Mouse (Mus musculus) gastrocnemius, postnatal 14 days (tissue): ENCODE data around the gene Ubxn10. TPM values are rescaled to one million over a fixed set of nuclear protein-coding genes. Genes with fewer than 3 reads are reported as not detected.
A peak's percentile ranks its signal among the peaks of the same experiment; 100 is the strongest.

Experiments
- DNase-seq: peaks from one replicate; pipeline ENCODE4 v3.0.0; 2021; ENCODE audit warnings: mixed read lengths
- intact Hi-C: fragments of 180-260 bp; cut with DNase I; formaldehyde crosslinking; loops from one replicate; pipeline ENCODE4 v1.15.1; 2025; ENCODE audit warnings: low total_unique reads
- total RNA-seq, 2 experiments: library from RNA; stranded (reverse); gene quantifications; 2 replicates each; pipeline ENCODE4 v1.2.3; 2021

Gene Ubxn10
- total RNA-seq, 2 experiments from 2014 or later: 0.16 to 0.29 TPM

DNA sequence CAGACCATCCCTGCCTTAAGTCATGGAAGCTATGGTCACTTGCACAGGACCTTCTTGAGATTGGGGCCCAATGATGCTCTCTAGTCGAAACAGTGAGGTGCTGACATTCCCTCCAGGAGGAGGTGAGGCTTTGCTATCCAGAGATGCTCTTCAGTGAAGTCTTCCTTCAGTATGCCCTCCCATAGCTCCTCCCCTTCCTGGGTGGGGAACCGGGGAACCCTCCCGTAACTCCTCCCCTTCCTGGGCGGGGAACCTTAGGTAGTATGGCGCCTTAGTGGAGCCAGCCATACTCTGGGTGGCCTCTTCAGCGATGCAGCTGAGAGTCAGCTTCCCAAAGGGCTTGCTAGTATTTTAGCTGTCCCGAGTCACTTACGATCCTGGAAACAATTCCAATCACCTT is 30.3 kb downstream of the Ubxn10 start:
- DNase-seq: no peak
- intact Hi-C loops: no loop called here

DNA sequence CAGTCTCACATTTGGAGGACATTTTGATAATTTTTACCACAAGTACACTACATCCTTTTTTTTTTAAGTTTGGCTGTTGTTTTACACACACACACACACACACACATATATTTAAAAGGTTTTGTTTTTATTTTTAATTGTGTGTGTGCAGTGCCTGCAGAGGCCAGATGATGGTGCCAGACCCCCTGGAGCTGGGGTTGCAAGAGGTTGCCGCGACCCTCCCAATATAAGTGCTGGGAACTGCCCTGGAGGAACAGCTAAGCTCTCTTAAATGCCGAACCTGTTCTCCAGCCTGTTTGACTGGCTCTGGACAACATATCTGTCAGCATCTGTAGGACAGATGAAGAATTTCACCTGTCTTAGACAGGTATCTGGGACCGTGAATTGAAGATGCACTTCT is 32.8 kb downstream of the Ubxn10 start:
- intact Hi-C loops: no loop called here

DNA sequence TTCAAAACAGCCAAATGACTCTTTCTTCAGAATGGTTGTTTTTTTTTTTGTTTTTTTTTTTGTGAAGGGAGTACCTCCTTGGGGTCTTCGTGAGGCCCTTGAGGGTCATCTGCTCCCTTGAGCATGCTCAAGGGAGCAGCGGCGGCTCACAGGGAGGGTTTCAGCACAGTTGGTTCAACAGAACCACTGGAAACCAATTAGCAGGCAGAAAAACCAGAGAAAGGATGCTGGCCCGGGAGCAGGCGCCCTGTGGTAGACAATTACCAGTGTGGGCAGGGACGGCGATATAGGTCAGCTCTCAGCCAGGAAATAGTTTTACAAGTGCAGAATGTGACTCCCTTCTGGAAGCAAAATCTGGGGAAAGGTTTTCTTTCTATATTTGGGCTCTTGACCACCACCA is 33.4 kb downstream of the Ubxn10 start:
- no peak for DNase-seq
- intact Hi-C loops: no loop called here

More for the DNA sequence above, 32.8 kb downstream of the Ubxn10 start:
- no peak for DNase-seq

DNA sequence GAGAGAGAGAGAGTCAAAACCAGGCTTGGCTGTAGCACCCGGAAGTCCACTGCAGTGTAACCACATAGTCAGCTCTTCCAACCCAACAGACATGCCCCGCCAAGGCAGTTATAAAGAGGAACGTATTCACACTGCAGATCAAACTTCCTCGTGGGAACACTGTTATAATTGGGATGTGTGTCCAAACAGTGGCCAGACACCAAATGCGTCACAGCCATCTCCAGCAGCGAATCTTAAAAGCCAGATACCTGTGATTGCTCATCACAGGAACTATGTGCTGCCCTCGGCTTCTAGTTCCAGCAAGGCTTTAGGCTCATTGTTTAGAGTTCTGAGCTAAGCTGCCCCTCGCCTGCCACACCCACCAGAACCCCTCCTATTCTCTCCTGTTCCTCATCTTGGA is 34.4 kb downstream of the Ubxn10 start:
- DNase-seq: no peak
- intact Hi-C loops: no loop called here

DNA sequence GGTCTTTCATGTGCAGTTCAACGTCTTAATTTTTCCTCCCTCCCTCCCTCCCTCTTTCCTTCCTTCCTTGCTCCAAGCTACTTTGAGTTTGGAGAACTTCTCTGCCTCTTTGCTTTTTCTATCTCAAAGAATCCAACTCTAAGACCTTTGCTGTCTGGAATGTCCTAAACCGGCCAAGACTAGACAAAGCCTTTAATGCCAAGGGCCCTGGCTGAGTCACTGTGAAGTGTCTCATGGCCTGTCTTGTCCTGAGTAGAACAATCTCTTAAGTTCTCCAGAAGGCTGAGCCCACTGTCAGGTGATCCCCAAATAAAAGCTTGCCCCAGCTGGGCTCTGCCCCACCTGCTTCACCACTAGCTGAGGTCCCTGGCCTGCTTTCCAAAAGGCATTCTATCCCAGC is 34.9 kb downstream of the Ubxn10 start:
- intact Hi-C loops: no loop called here
- DNase-seq: no peak

DNA sequence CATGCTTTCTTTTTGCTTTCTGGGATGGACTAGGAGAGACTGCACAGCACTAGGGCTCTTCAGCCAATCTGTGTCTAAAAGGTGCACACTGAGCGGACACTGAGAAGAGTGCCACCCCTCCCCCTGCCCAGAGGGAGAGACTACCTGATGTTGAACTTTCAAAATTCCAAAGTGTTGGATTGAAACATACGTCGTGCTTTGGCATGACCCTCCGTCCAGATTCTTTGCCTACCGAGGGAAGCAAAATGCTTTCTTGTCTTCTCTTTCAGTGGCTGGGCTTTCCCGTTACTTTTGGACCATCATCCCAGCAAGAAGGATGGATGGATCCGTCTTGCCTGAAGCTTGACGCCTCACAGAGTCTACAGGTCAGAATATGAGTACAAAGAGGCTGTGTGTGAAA is 35.9 kb downstream of the Ubxn10 start:
- DNase-seq: no peak
- intact Hi-C loops: no loop called here

DNA sequence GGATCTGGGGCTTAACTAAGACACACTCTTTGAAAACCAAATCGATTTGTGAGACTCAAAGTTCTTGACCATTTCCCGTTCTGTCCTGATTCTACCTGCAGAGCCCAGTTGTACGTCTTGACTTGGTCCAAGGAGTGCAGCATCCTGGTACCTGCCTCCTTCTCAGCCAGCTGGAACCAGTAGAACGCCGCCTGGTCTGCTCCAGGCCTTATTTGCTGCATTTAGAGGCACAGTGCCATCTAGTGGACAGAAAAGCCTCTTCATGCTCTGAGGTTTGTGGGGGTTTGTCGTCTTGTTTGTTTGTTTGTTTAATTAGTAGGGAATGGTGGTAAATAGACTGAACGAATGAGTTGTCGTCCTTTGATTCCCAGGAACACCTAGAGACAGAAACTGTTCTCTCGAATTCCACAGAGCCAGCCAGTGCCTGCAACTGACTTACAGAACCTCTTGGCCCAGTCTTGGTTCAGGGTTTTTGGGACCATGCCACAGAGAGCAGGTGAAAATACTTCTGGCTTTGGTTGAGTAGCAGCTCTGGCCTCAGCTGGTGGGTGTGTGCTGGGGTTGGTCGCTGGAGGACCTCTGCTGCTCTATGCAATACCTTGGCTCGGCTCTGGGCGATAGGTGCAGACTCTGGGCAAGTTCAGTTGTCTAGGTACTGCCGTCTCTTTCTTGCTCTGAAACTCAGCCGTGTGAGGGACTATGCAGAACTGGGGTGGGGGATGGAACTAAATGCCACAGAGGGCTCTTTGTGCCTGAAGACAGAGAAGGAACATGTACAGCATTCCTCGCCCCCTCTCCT is 36.6 kb downstream of the Ubxn10 start:
- intact Hi-C loops: no loop called here
- peak; percentile 30 for DNase-seq

DNA sequence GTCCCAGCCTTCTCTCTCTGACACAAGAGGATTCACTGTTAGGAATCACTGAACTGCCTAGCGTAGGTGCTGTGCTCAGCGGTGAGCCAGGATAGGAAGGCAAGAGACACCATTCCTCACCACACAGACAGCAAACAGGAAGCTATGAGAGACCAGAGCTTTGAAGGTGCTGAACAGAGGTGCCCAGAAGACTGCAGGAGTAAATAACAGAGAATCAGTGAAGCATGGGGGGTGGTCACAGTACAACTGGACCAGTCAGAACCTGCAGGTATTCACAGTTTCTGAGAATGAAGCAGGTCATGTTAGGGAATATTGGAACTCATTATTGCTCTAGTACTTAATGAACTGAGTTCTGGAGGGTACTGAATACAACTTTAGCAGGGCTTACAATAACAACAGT is 38.7 kb downstream of the Ubxn10 start:
- intact Hi-C loops: no loop called here
- DNase-seq: no peak

DNA sequence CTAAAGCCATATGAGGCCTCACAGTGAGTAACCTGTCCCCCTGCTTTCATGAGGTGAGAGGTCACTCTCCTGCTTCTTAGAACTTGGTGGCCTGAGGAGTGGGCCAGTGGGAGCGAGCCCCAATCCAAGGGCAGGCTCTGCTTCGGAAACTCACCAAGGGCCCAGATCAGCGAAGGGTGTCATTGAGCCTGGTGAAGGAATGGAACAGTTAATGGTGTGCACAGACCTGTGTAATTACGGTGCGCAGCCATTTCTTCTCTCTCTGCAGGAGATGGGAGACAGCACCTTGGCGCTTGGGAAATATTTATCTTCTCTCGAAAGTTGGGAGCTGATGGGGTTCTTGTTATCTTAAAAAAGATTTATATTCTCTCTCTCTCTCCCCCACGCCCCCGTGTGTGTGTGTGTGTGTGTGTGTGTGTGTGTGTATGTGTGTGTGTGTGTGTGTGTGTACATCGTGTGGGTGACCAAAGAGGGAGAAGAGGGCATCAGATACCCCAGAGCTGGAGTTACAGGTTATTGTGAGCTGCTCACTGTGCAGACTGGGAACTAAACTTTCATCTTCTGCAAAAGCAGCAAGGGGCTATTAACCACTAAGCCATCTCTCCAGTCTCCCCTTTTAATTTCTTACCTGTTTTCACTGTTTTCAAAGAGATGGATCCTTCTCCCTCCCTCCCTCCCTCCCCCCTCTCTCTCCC is 39.7 kb downstream of the Ubxn10 start:
- DNase-seq: no peak
- intact Hi-C loops: loop anchor here (2.0 kb wide), 1 partner anchor 245 kb away; no protein-coding TSS in a partner anchor

DNA sequence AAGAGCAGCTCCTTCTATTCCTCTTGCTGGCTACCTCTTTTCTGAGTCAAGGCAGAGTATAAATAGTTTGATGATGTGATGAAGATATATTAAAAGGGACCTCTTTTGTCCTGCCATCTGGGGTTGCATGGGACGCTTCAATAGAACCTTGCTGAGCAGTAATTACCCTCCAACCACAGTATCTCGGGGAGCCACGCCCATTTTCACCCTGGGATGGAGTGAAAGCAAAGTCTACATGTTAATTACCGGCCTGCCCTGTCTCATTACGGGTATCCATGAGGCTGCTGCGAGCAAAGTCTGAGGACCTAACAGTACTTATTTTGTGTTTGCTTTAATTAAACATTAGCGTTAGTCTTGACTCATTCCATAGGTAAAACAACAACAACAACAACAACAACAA is 40.2 kb downstream of the Ubxn10 start:
- DNase-seq: no peak
- intact Hi-C loops: loop anchor here (2.0 kb wide), 1 partner anchor 244 kb away; no protein-coding TSS in a partner anchor

DNA sequence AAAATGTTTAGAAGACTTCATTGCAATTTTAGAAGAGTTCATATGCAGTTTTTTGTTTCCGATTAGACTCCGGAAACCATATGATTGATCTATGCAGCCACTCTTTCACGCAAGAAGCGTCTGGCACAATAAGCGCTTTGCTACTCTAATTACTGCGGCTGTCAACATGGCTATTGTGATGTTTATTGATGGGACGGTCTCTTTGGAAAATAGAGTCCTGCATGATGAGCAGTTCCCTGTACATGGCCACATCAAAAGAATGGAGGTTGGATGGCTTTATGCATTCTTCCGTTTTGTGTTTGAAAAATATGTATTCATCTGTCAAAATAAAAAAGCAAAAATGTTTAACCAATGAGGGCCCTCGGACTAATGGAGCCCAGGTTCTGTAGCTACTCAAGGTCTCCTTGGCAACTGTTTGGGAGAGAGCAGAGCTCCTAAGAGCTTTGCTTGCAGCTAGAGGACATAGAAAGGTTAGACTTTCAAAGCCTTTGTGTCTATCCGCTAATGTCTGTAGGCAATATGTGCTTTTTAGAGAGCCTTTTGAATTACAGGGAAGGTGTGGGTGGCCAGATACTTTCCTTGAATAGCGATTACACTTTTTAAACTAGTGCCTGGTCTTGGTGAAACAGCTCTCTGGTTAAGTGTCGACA is 43.8 kb downstream of the Ubxn10 start:
- intact Hi-C loops: no loop called here
- no peak for DNase-seq

DNA sequence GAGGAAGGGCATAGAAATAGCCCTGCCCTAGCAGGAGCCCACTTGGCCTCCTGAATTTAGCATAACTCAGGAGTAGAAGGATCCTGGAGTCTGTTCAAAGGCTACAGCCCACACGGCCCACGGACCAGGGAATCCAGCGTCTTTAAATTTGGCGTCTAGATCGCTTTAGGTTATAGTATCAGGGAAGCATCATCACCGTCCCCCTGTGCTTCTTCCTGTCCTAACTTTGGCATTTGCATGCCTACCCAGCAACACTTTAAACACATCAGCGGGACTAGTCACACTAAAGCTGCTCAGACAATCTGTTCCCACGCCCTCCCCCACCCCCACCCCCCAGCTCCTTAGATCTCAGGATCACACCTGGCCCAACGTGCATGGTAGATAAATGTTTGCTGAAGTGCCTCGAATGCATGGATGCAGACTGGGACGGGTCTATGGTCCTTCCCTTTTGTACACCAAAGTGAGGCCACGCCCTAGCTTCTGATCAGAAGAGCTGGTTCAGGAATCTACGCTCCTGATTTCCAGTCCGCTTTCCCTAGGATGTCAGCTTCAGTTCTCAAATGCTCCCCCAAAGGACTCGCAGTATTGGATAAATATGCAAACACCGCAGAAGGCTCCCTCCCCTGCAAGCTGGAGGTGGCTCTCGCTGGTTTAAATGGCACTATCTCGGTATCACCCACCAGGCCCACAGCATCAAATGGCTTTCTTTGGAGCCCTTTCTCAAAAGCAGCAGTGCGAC is 45.4 kb downstream of the Ubxn10 start:
- intact Hi-C loops: no loop called here
- no peak for DNase-seq

DNA sequence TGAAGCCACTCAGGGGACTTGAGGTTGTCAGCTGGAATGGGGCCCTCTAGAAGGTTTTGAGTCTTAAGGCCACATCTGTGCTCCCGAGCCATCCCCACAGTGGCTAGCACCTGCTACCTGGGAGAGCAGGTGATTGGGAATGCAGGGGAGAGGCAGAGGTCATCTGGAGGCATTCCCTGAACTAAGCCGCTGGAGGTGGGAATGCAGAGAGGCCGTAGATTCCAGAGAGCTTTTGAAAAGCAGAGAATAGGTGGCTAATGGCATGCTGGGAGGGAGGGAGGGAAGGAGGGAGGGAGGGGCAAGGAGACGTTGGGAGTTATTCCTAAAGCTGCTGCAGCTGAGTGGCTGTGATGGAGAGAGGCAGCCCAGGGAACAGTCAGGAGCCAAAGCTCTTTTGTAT is 46.4 kb downstream of the Ubxn10 start:
- intact Hi-C loops: no loop called here
- no peak for DNase-seq

DNA sequence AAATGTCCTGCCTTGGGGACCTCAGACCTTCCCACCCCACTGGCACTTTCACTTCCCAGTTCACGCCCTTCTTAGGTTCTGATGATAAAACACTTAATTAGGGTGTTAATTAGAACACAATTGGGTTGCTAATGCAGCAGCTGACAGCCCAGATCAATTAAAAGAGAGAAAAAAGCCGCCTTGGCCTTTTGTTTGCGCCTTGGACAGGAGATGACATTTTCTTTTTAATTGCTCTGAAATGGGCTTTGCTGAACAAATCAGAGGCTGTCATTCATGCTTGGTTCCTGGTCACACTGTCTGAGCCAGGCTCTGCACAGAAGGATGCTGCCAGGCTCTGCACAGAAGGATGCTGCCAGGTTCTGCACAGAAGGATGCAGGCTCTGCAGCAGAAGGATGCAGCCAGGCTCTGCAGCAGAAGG is 47.9 kb downstream of the Ubxn10 start:
- intact Hi-C loops: no loop called here
- DNase-seq: no peak

DNA sequence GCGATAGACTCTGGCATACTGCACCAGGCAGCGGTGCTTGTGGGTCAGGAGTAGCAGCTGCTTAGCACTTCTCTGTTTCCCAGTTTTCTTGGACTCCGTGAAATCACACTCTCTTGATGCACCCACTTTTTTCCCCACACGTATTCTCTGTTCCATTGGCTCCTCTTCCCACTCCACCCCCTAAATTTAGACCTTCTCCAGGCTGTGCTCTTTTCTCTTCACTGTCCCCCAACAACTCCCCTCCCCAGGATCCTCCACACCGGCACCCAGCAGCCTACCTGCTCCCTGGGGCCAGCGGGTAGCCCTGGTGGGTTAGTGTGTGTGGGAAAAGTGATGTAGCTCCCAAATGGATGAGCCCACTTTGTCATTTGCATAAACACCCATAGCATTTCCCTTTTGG is 51.2 kb downstream of the Ubxn10 start:
- no peak for DNase-seq
- intact Hi-C loops: no loop called here

DNA sequence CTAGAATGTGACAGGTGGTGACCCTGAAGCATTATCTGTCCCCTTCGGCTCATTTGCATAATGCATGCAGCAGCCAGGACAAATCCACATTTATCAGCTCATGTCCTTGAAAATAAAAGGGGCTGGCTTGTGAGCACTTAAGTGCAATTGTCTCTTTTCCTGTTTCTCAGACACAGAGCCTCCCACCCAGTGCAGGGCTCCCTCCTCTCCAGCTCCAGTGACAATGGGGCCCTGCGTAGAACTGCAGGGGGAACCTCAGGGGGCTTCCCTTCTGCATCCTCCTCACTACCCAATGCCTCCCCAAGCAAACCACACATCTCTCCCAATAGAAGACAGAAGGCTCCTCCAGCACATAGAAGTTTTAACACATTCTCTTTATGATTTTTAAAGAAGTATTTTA is 54.2 kb downstream of the Ubxn10 start:
- intact Hi-C loops: no loop called here
- DNase-seq: no peak

DNA sequence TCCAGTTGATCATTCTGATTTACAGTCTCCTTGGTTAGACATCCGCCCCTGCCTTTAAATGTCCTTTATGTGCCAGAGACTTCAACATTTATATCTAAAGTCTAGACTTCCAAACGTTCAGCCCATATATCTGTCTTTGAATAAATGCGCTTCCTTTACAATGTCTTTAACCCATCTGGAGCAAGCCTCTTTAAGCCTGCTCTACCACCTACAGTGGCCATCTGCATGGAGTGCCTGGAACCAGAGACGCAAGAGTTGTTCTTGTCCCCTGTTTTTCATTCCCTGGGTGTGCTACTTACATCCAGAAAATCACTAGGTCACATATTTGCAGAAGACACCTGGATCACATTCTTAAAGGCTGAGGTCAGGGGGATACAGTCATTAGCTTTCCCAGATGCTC is 56.8 kb downstream of the Ubxn10 start:
- no peak for DNase-seq
- intact Hi-C loops: no loop called here

DNA sequence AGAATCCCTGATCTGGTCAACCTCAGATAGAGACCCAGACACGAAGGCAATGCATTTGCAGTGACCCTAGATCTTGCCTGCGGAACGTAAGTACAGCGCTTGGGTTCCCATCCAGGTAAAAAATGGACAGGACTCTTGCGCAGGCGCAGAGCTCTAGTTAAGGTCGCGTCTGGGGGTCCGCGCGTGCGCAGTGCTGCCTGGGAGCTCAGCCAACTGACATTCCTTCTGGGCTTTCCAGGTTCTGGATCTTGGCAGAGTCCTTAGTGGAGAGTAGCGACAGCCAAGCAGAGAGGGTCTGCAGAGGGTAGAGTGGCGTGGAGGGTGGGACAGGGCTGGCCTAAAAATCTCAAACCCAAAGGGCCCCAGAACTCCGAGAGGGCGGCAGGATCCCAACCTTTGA is 59.4 kb downstream of the Ubxn10 start:
- no peak for DNase-seq
- intact Hi-C loops: no loop called here

DNA sequence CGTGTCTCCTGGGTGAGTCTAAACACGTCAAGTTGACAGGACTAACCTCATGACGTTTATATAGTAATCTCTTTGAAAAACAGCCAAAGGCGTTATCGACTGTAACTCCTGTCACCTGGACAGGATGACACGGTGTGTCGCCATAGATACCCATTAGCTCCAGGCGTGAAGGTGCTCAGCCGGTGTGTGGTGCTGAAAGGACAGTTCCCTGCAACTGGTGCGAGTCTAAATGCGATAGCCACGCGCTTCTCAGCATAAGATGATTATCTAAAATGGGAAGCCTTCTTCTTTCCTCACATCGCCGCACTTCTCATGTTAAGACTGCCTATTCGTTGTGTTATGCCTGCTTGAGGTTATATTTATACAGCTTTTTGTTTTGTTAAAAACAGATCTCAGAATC is 60.5 kb downstream of the Ubxn10 start:
- DNase-seq: peak; percentile 12

DNA sequence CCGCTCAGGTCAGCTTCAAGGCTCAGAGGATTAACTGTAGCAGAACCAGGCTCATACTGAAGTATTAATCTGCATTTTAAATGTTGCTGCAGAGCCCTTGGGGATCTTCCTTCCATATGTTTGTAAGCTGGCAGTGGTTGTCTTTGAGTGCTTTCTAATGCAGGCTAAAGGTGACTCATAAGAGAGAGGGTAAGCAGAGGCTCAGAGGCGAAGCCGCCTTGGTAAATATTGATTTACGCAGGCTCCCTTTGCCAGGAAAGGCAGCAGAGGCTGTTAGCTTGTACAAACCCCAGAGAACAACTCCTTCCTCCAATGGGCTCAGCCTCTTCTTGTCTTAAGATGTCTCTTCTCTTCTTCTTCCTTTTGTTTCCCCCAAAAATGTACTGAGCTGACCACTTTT is 64.8 kb downstream of the Ubxn10 start:
- intact Hi-C loops: no loop called here

More for the DNA sequence above, 60.5 kb downstream of the Ubxn10 start:
- intact Hi-C loops: no loop called here

More for the DNA sequence above, 64.8 kb downstream of the Ubxn10 start:
- no peak for DNase-seq
